Mouse (Mus musculus): ENCODE results near the gene Bola3.

Gene Bola3

GRCm38 (mm10) chr6:83396711-83397110 is 47.8 kb downstream of the Bola3 start:
- no peak for DNase-seq

- no peak for DNase-seq
Observed at GRCm38 (mm10) chr6:83397728-83398127, 48.8 kb downstream of the Bola3 start.

- DNase-seq, result no peak
Observed at GRCm38 (mm10) chr6:83399790-83400189, 50.8 kb downstream of the Bola3 start.

- no peak for DNase-seq
Observed at GRCm38 (mm10) chr6:83403481-83403880, 54.5 kb downstream of the Bola3 start.

- DNase-seq, result no peak
Observed at GRCm38 (mm10) chr6:83404571-83404970, 55.6 kb downstream of the Bola3 start.

- no peak for DNase-seq
Observed at GRCm38 (mm10) chr6:83405511-83406064, 56.6 kb downstream of the Bola3 start.

GRCm38 (mm10) chr6:83408510-83408909 is 59.6 kb downstream of the Bola3 start:
- DNase-seq, result no peak

Data from retina, postnatal 1 day (tissue).